9 mouse cellular contexts compared by ENCODE assay signal in the genomic region with DNA sequence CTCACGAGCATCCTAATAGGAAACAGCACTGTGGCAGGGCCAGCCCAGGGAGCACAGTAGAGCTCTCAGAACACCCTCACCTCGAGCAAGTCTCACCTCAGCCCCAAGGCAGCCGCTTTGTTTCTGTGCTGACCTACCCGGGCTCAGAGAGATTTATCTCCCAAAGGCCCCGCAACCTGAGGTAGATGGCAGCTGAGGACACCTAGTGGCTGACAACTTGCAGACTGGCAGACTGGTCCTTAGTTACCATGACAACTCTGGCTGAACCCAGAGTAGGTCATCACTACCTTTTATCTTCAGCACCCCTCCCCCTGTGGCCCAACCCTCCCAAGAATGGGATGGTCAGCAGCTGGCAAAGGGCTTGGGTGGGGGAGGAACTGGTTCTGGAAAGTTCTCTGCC. TPM values are rescaled to one million over a fixed set of nuclear protein-coding genes. Genes with fewer than 3 reads are reported as not detected.
DNase-seq lines count a peak whose midpoint lies in the region; ATAC-seq and TF ChIP-seq lines count a peak whose summit lies in the region.
"Had no signal": no experiment of that assay in that cellular context is flagged by ENCODE, and none has a peak within 500 bp of the region (broad histone marks: within the 10 kb centered on the region; RNA-seq: fewer than 3 reads in every experiment).

No protein-coding gene starts in this region.

- H3K4me1 ChIP-seq in forebrain, embryonic 10.5 days = peaks cover 13% of the 10 kb centered on the region
- no peaks in the 10 kb centered on the region for H3K4me1 ChIP-seq in forebrain, embryonic 13.5 days
- no peaks in the 10 kb centered on the region for H3K4me1 ChIP-seq in liver, postnatal 0 days (ENCODE audit: insufficient read depth)
- no peaks in the 10 kb centered on the region for H3K4me1 ChIP-seq in liver, embryonic 12.5 days

- no peak overlapping the region for H3K4me3 ChIP-seq in forebrain, embryonic 10.5 days
- no peak overlapping the region for H3K4me3 ChIP-seq in forebrain, embryonic 13.5 days
- H3K4me3 ChIP-seq in liver, postnatal 0 days (ENCODE audit: low read depth, low read length) = no peak overlapping the region
- no peak overlapping the region for H3K4me3 ChIP-seq in liver, embryonic 12.5 days

- TF ChIP-seq EP300 in liver, postnatal 0 days (IDR thresholded peaks at IDR 0.05; ENCODE audit: low read depth) = no peak

- H3K27me3 ChIP-seq in forebrain, embryonic 10.5 days (ENCODE audit: poor library complexity, severe bottlenecking) = no peaks in the 10 kb centered on the region
- no peaks in the 10 kb centered on the region for H3K27me3 ChIP-seq in forebrain, embryonic 13.5 days
- H3K27me3 ChIP-seq in liver, postnatal 0 days (ENCODE audit: insufficient read depth, low read length) = no peaks in the 10 kb centered on the region
- no peaks in the 10 kb centered on the region for H3K27me3 ChIP-seq in liver, embryonic 12.5 days (replicated peaks)

- H3K9me3 ChIP-seq in forebrain, embryonic 10.5 days = no peaks in the 10 kb centered on the region
- no peaks in the 10 kb centered on the region for H3K9me3 ChIP-seq in forebrain, embryonic 13.5 days (replicated peaks)
- H3K9me3 ChIP-seq in liver, postnatal 0 days (ENCODE audit: low read length) = no peaks in the 10 kb centered on the region
- H3K9me3 ChIP-seq in liver, embryonic 12.5 days (replicated peaks) = no peaks in the 10 kb centered on the region

- peak; percentile 60 for TF ChIP-seq CTCF in liver, postnatal 0 days (IDR thresholded peaks at IDR 0.05; ENCODE audit: low read depth)

- H3K36me3 ChIP-seq in forebrain, embryonic 10.5 days (replicated peaks) = no peaks in the 10 kb centered on the region
- no peaks in the 10 kb centered on the region for H3K36me3 ChIP-seq in forebrain, embryonic 13.5 days (ENCODE audit: poor library complexity, severe bottlenecking)
- no peaks in the 10 kb centered on the region; the same call in 1 of the 2 replicates for H3K36me3 ChIP-seq in liver, postnatal 0 days (replicated peaks; ENCODE audit: insufficient read depth, low read length)
- H3K36me3 ChIP-seq in liver, embryonic 12.5 days = peaks cover 2% of the 10 kb centered on the region; the same call in 1 of the 2 replicates

- no peak for ATAC-seq in forebrain, embryonic 13.5 days
- no peak for ATAC-seq in liver, postnatal 0 days
- ATAC-seq in liver, embryonic 12.5 days = no peak

- 17% methylated on average over 5 of the region's 5 CpGs for WGBS in forebrain, embryonic 10.5 days
- 19% methylated on average over 5 of the region's 5 CpGs for whole genome bisulfite sequencing in forebrain, embryonic 13.5 days
- WGBS in liver, postnatal 0 days (ENCODE audit: insufficient replicate concordance) = 48% methylated on average over 5 of the region's 5 CpGs
- 28% methylated on average over 5 of the region's 5 CpGs for WGBS in liver, embryonic 12.5 days (ENCODE audit: insufficient replicate concordance)

- H3K4me2 ChIP-seq in forebrain, embryonic 13.5 days = no peak overlapping the region
- no peak overlapping the region for H3K4me2 ChIP-seq in liver, postnatal 0 days (ENCODE audit: low read depth, low read length)
- no peak overlapping the region for H3K4me2 ChIP-seq in liver, embryonic 12.5 days

- no peak overlapping the region for H3K9ac ChIP-seq in forebrain, embryonic 13.5 days
- no peak overlapping the region for H3K9ac ChIP-seq in liver, postnatal 0 days (replicated peaks)
- H3K9ac ChIP-seq in liver, embryonic 12.5 days = no peak overlapping the region

- peak; percentile 40 for DNase-seq in forebrain, embryonic 10.5 days (ENCODE audit: extremely low spot score, low spot score)
- peak; percentile 25 for DNase-seq in liver, postnatal 0 days
- peak; percentile 26 for DNase-seq in WW6 (ENCODE audit: low read depth, low spot score)
- peak; percentile 35 for DNase-seq in lung, postnatal 10 days
- no peak for DNase-seq in spleen, postnatal 10 days (ENCODE audit: low spot score in 2 of 2)
- no peak for DNase-seq in layer of hippocampus, postnatal 25 days (ENCODE audit: extremely low spot score in 1 of 2, low spot score in 1 of 2)
- DNase-seq: heart, adult 11 months had no signal

- no peak overlapping the region for H3K27ac ChIP-seq in forebrain, embryonic 10.5 days
- H3K27ac ChIP-seq in forebrain, embryonic 13.5 days = no peak overlapping the region
- no peak overlapping the region for H3K27ac ChIP-seq in liver, postnatal 0 days (ENCODE audit: low read depth)
- no peak overlapping the region for H3K27ac ChIP-seq in liver, embryonic 12.5 days

RNA-seq across cellular contexts. Expression of a gene that starts 16.2 kb away (rescaled TPM):
- 3.1 and 3.6 TPM in 2 replicates for polyA plus RNA-seq in forebrain, embryonic 10.5 days (2016; fragmentation: Nextera tagmentation; extraction: Ambion mirVana)
- polyA plus RNA-seq in forebrain, embryonic 13.5 days (2015; fragmentation: Nextera tagmentation; extraction: Ambion mirVana) = 6.3 and 6.8 TPM in 2 replicates
- 2.3 and 2.6 TPM in 2 replicates for polyA plus RNA-seq in liver, postnatal 0 days (2015; fragmentation: Nextera tagmentation; extraction: Ambion mirVana)
- 1.2 and 1.4 TPM in 2 replicates for polyA plus RNA-seq in liver, embryonic 12.5 days (2016; fragmentation: Nextera tagmentation; extraction: Ambion mirVana)
- total RNA-seq in layer of hippocampus, postnatal 25 days (2021) = 1 to 10 TPM; 5.9 to 8.0 TPM

RNA-seq across cellular contexts. Expression of a gene that starts 44.0 kb away (rescaled TPM):
- polyA plus RNA-seq in forebrain, embryonic 10.5 days (2016; fragmentation: Nextera tagmentation; extraction: Ambion mirVana) = 3.9 and 4.5 TPM in 2 replicates
- 1.7 and 2.1 TPM in 2 replicates for polyA plus RNA-seq in forebrain, embryonic 13.5 days (2015; fragmentation: Nextera tagmentation; extraction: Ambion mirVana)
- 3.4 and 3.5 TPM in 2 replicates for polyA plus RNA-seq in liver, postnatal 0 days (2015; fragmentation: Nextera tagmentation; extraction: Ambion mirVana)
- 3.3 and 3.8 TPM in 2 replicates for polyA plus RNA-seq in liver, embryonic 12.5 days (2016; fragmentation: Nextera tagmentation; extraction: Ambion mirVana)
- total RNA-seq in layer of hippocampus, postnatal 25 days (2021) = 1 to 10 TPM; 1.5 to 1.6 TPM

Comparison
In these comparisons a context has a peak if more than half of its experiments do, and no peak if none do; other contexts are left out.
1. DNase-seq: peak in forebrain, embryonic 10.5 days (single experiment), liver, postnatal 0 days (single experiment), WW6 (single experiment) and lung, postnatal 10 days (single experiment); none in spleen, postnatal 10 days (0 of 2) and layer of hippocampus, postnatal 25 days (0 of 2).